Mouse (Mus musculus): ENCODE measurements around the gene Exosc7. TPM values are rescaled to one million over a fixed set of nuclear protein-coding genes. Genes with fewer than 3 reads are reported as not detected.

The Exosc7 gene
- polyA plus RNA-seq, 2 experiments: 105 to 109 TPM

DNA sequence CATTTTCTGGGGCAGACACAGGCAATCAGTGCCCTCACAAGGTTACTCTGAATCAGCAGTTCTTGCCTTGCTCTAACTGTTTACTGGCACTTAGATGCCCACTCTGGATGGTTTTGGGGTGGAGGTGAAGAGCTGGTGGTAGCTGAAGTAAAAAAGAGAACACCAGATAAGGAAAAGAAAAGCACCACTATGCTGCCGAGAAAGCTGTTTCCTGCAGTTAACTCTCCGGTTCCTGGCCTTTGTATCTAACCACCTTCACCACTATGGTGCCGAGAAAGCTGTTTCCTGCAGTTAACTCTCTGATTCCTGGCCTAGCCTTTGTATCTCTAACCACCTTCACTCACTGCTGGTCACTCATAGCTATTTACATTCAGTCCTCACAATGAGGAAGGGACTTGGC is 25.5 kb upstream of the Exosc7 start:
- Histone ChIP-seq H3K27ac (replicated peaks; ENCODE audit: low read depth, low read length) (no peak overlapping the region), H3K9ac (ENCODE audit: low read depth, low read length, severe bottlenecking) (no peak overlapping the region), H3K4me3 (replicated peaks; ENCODE audit: low read length) (no peak overlapping the region), H3K9me3 (ENCODE audit: control insufficient read depth, low read length) (no peaks in the 10 kb centered on the region), H3K4me2 (replicated peaks; ENCODE audit: low read depth, low read length, severe bottlenecking) (no peak overlapping the region), H3K4me1 (ENCODE audit: control insufficient read depth, insufficient read depth, low read length) (no peaks in the 10 kb centered on the region), H3K36me3 (ENCODE audit: control insufficient read depth, insufficient read depth, low read length) (peaks cover 84% of the 10 kb centered on the region), H3K27me3 (ENCODE audit: control insufficient read depth, insufficient read depth, low read length) (no peaks in the 10 kb centered on the region)
- TF ChIP-seq POLR2A (IDR thresholded peaks at IDR 0.05; ENCODE audit: borderline replicate concordance, extremely low read depth, insufficient read depth, insufficient read length): no peak
- DNase-seq (ENCODE audit: low spot score) (no peak), ATAC-seq (ENCODE audit: low FRiP score, low read depth) (no peak)
- 76% methylated on average over 3 of the region's 3 CpGs for WGBS

DNA sequence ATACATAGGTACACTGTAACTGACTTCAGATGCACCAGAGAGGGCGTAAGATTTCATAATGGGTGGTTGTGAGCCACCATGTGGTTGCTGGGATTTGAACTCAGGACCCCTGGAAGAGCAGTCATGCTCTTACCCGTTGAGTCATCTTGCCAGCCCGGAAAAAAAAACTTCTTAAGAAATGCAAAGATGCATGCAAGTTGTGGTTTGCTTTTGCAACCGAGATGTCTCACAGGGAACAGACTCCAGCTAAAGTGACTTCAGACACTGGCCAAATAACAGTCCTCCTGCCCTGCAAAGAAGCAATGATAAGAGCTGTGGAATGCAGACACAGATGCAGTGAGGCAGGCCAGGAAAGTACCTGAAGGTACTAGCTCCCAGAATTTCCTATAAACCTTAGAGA is 22.2 kb upstream of the Exosc7 start:
- ATAC-seq (ENCODE audit: low FRiP score, low read depth): no peak
- 89% methylated on average over 4 of the region's 4 CpGs for WGBS
- H3K4me2 ChIP-seq (replicated peaks; ENCODE audit: low read depth, low read length, severe bottlenecking): no peak overlapping the region
- no peak overlapping the region for H3K9ac ChIP-seq (ENCODE audit: low read depth, low read length, severe bottlenecking)
- no peaks in the 10 kb centered on the region for H3K4me1 ChIP-seq (ENCODE audit: control insufficient read depth, insufficient read depth, low read length)
- H3K9me3 ChIP-seq (ENCODE audit: control insufficient read depth, low read length): no peaks in the 10 kb centered on the region
- no peaks in the 10 kb centered on the region for H3K27me3 ChIP-seq (ENCODE audit: control insufficient read depth, insufficient read depth, low read length)
- peaks cover 66% of the 10 kb centered on the region for H3K36me3 ChIP-seq (ENCODE audit: control insufficient read depth, insufficient read depth, low read length)
- TF ChIP-seq POLR2A (IDR thresholded peaks at IDR 0.05; ENCODE audit: borderline replicate concordance, extremely low read depth, insufficient read depth, insufficient read length): no peak
- DNase-seq (ENCODE audit: low spot score): no peak
- H3K4me3 ChIP-seq (replicated peaks; ENCODE audit: low read length): no peak overlapping the region
- no peak overlapping the region for H3K27ac ChIP-seq (replicated peaks; ENCODE audit: low read depth, low read length)

DNA sequence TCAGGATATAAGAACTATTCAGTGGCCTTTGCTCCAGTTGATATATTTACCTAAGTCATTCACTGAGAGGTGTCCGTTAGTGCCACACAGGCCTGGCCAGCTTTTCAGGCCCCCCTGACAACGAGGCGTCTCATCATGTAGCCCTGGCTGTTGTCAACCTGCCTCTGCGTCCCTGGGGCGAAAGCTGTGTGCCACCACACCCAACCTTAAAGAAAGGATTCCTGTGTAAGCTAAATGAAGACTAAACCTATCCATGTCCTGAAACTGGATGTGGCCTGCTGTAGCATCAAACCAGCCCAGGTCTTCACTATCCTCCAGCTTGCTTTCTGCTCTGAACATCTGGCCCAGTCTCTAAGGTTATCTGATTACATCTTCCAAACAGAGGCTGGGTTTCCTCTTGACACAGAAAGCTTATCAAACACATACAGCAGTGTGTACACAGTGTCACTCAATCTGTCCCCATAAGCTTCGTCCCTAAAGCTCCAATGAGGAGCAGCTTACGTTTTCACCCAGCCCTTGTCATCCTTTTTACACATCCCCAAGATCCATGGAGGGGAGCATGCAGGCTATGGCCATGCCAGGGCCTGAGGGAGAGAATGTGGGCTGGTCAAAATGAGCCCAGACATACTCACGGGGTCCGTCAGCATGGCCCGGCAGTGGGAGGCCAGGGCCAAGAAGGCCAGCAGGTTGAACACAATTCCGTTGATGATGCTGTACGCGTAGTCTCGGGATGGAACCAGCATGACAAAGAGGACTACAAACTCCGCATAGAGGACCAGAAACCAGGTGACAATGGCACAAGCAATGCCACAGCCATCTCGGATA is 13.2 kb upstream of the Exosc7 start:
- 95% methylated on average over 16 of the region's 16 CpGs for WGBS
- H3K9me3 ChIP-seq (ENCODE audit: control insufficient read depth, low read length): no peaks in the 10 kb centered on the region
- no peak overlapping the region for H3K27ac ChIP-seq (replicated peaks; ENCODE audit: low read depth, low read length)
- H3K4me2 ChIP-seq (replicated peaks; ENCODE audit: low read depth, low read length, severe bottlenecking): no peak overlapping the region
- no peak overlapping the region for H3K9ac ChIP-seq (ENCODE audit: low read depth, low read length, severe bottlenecking)
- TF ChIP-seq POLR2A (IDR thresholded peaks at IDR 0.05; ENCODE audit: borderline replicate concordance, extremely low read depth, insufficient read depth, insufficient read length): no peak
- H3K36me3 ChIP-seq (ENCODE audit: control insufficient read depth, insufficient read depth, low read length): peaks cover 63% of the 10 kb centered on the region
- H3K27me3 ChIP-seq (ENCODE audit: control insufficient read depth, insufficient read depth, low read length): no peaks in the 10 kb centered on the region
- DNase-seq (ENCODE audit: low spot score): no peak
- H3K4me1 ChIP-seq (ENCODE audit: control insufficient read depth, insufficient read depth, low read length): no peaks in the 10 kb centered on the region
- no peak for ATAC-seq (ENCODE audit: low FRiP score, low read depth)
- H3K4me3 ChIP-seq (replicated peaks; ENCODE audit: low read length): no peak overlapping the region

DNA sequence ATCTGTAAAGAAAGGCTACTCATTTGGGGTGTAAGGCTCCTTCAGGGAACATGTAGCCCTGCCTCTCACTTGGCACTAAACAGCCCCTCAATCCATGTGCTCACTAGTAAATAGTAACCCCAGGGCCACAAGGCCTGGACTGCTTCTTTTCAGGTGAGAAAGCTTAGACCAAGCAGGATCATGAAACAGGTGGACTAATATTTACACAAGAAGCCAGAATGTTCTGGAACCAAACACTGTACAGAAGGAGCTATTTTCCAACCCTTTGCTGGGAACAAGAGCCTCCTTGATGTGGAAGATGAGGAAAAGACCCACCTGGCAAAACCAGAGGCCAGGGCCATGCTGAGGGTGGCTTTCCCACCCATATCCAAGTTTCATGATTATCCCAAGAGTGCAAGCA is 9.6 kb upstream of the Exosc7 start:
- TF ChIP-seq POLR2A (IDR thresholded peaks at IDR 0.05; ENCODE audit: borderline replicate concordance, extremely low read depth, insufficient read depth, insufficient read length): no peak
- H3K4me3 ChIP-seq (replicated peaks; ENCODE audit: low read length): no peak overlapping the region
- DNase-seq (ENCODE audit: low spot score) (no peak), ATAC-seq (ENCODE audit: low FRiP score, low read depth) (no peak)
- H3K4me2 ChIP-seq (replicated peaks; ENCODE audit: low read depth, low read length, severe bottlenecking): no peak overlapping the region
- H3K36me3 ChIP-seq (ENCODE audit: control insufficient read depth, insufficient read depth, low read length): peaks cover 40% of the 10 kb centered on the region
- no peaks in the 10 kb centered on the region for H3K27me3 ChIP-seq (ENCODE audit: control insufficient read depth, insufficient read depth, low read length)
- no peaks in the 10 kb centered on the region for H3K4me1 ChIP-seq (ENCODE audit: control insufficient read depth, insufficient read depth, low read length)
- H3K9me3 ChIP-seq (ENCODE audit: control insufficient read depth, low read length): no peaks in the 10 kb centered on the region
- H3K9ac ChIP-seq (ENCODE audit: low read depth, low read length, severe bottlenecking): no peak overlapping the region
- H3K27ac ChIP-seq (replicated peaks; ENCODE audit: low read depth, low read length): no peak overlapping the region

DNA sequence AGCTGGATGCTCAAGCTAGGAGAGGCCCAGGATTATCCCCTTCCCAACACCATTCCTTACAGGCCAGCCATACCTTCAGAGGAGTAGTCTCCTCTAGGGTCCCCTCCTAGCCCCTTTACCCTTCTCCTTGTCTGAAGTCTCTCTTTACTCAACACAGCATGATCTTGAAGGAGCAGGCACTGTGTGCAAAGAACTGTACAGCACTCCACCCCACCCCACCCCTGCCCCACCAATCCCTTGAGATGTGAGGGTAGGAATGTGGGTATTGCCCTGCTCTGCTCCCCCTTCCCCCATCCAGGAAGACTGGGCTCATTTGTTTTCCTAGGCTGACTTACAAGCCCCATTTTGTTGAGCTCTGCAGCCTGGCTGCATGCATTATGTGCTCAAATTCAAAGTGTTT is 8.7 kb upstream of the Exosc7 start:
- H3K9ac ChIP-seq (ENCODE audit: low read depth, low read length, severe bottlenecking): no peak overlapping the region
- H3K27ac ChIP-seq (replicated peaks; ENCODE audit: low read depth, low read length): no peak overlapping the region
- TF ChIP-seq POLR2A (IDR thresholded peaks at IDR 0.05; ENCODE audit: borderline replicate concordance, extremely low read depth, insufficient read depth, insufficient read length): no peak
- H3K36me3 ChIP-seq (ENCODE audit: control insufficient read depth, insufficient read depth, low read length): peaks cover 31% of the 10 kb centered on the region
- H3K4me2 ChIP-seq (replicated peaks; ENCODE audit: low read depth, low read length, severe bottlenecking): no peak overlapping the region
- H3K27me3 ChIP-seq (ENCODE audit: control insufficient read depth, insufficient read depth, low read length): no peaks in the 10 kb centered on the region
- DNase-seq (ENCODE audit: low spot score): no peak
- ATAC-seq (ENCODE audit: low FRiP score, low read depth): no peak
- no peak overlapping the region for H3K4me3 ChIP-seq (replicated peaks; ENCODE audit: low read length)
- no peaks in the 10 kb centered on the region for H3K9me3 ChIP-seq (ENCODE audit: control insufficient read depth, low read length)
- no peaks in the 10 kb centered on the region for H3K4me1 ChIP-seq (ENCODE audit: control insufficient read depth, insufficient read depth, low read length)
